Mouse (Mus musculus) myocyte (in vitro differentiated cells): ENCODE data around the gene Lpo. TPM values are rescaled to one million over a fixed set of nuclear protein-coding genes. Genes with fewer than 3 reads are reported as not detected.

ENCODE experiments used
- H3K27me3 ChIP-seq: one replicate; pipeline ENCODE4 v1.6.1; 2011; ENCODE audit not compliant: control insufficient read depth, insufficient read depth, insufficient read length
- H3K36me3 ChIP-seq: one replicate; pipeline ENCODE4 v1.6.1; 2011; ENCODE audit not compliant: control insufficient read depth, insufficient read depth
- H3K4me2 ChIP-seq: one replicate; pipeline ENCODE4 v1.6.1; 2011; ENCODE audit warnings: low read depth, control low read depth
- H3K4me3 ChIP-seq: one replicate; pipeline ENCODE4 v1.5.1; 2011; ENCODE audit warnings: mild to moderate bottlenecking, control low read depth, moderate library complexity
- H3K79me2 ChIP-seq: one replicate; pipeline ENCODE4 v1.6.1; 2011; ENCODE audit not compliant: control insufficient read depth, insufficient read depth
- H3ac ChIP-seq: one replicate; pipeline ENCODE4 v1.6.1; 2011; ENCODE audit not compliant: control insufficient read depth, insufficient read length
- CEBPB ChIP-seq: IDR thresholded peaks from 2 replicates; pipeline ENCODE4 v1.6.1; 2011; ENCODE audit warnings: mild to moderate bottlenecking, moderate library complexity; ENCODE audit not compliant: poor library complexity, insufficient read depth, severe bottlenecking
- E2F4 ChIP-seq: IDR thresholded peaks from one replicate; pipeline ENCODE4 v1.6.1; 2011; ENCODE audit warnings: mild to moderate bottlenecking, control low read depth, moderate library complexity; ENCODE audit not compliant: insufficient read depth
- MAX ChIP-seq: IDR thresholded peaks from one replicate; pipeline ENCODE4 v1.6.1; 2011; ENCODE audit warnings: low read depth, mild to moderate bottlenecking, control low read depth
- MYOD1 ChIP-seq, 3 experiments: IDR thresholded peaks; one replicate each; pipeline ENCODE4 v1.6.1; 2011; ENCODE audit warnings: control low read depth in 2 of 3, low read depth in 2 of 3, mild to moderate bottlenecking in 2 of 3, moderate library complexity in 1 of 3; ENCODE audit not compliant: insufficient read length in 2 of 3, control insufficient read depth in 1 of 3
- MYOG ChIP-seq, 3 experiments: IDR thresholded peaks; one replicate each; pipeline ENCODE4 v1.6.1; 2011; ENCODE audit warnings: control low read depth in 2 of 3, low read depth in 2 of 3, mild to moderate bottlenecking in 2 of 3; ENCODE audit not compliant: insufficient read length in 2 of 3, control insufficient read depth in 1 of 3, insufficient read depth in 1 of 3
- POLR2A ChIP-seq: IDR thresholded peaks from one replicate; pipeline ENCODE4 v1.6.1; 2011; ENCODE audit warnings: low read depth, mild to moderate bottlenecking, control low read depth, moderate library complexity; ENCODE audit not compliant: insufficient read length
- POLR2AphosphoS2 ChIP-seq: IDR thresholded peaks from one replicate; pipeline ENCODE4 v1.6.1; 2011; ENCODE audit warnings: low read depth, control low read depth; ENCODE audit not compliant: insufficient read length
- REST ChIP-seq: IDR thresholded peaks from one replicate; pipeline ENCODE4 v1.6.1; 2011; ENCODE audit warnings: mild to moderate bottlenecking, control low read depth, moderate library complexity; ENCODE audit not compliant: insufficient read depth, insufficient read length
- SRF ChIP-seq: IDR thresholded peaks from one replicate; pipeline ENCODE4 v1.6.1; 2011; ENCODE audit warnings: low read depth; ENCODE audit not compliant: control insufficient read depth, insufficient read length
- TCF12 ChIP-seq: IDR thresholded peaks from one replicate; pipeline ENCODE4 v1.6.1; 2011; ENCODE audit warnings: mild to moderate bottlenecking, control low read depth; ENCODE audit not compliant: poor library complexity, insufficient read depth, severe bottlenecking
- TCF3 ChIP-seq: IDR thresholded peaks from one replicate; pipeline ENCODE4 v1.6.1; 2011; ENCODE audit warnings: low read depth, control low read depth; ENCODE audit not compliant: insufficient read length
- USF1 ChIP-seq: IDR thresholded peaks from one replicate; pipeline ENCODE4 v1.6.1; 2011; ENCODE audit warnings: low read depth, mild to moderate bottlenecking, control low read depth, moderate library complexity
- polyA plus RNA-seq: library from polyadenylated mRNA; unstranded; fragments of >200 nt; fragmentation: generic; extraction: Trizol; gene quantifications from one replicate; pipeline ENCODE4 v1.2.1, GENCODE M21; 2012; ENCODE audit warnings: missing spikeins

Lpo gene
- polyA plus RNA-seq, 1 experiment, result not detected

- H3K4me2 ChIP-seq, result no peak overlapping the region
- H3K27me3 ChIP-seq, result peaks cover 45% of the 10 kb centered on the region
- no peak for TF ChIP-seq SRF
- TF ChIP-seq TCF12, result no peak
- no peak for TF ChIP-seq MYOG (IDR thresholded peaks at IDR 0.05; ENCODE audit: control insufficient read depth in 1 of 3, insufficient read depth in 1 of 3, insufficient read length in 2 of 3, low read depth in 2 of 3)
- no peak for TF ChIP-seq TCF3
- TF ChIP-seq MYOD1 (IDR thresholded peaks at IDR 0.05; ENCODE audit: control insufficient read depth in 1 of 3, insufficient read length in 2 of 3, low read depth in 2 of 3), result no peak
- TF ChIP-seq POLR2A, result no peak
- TF ChIP-seq E2F4, result no peak
- no peak for TF ChIP-seq REST
- no peak overlapping the region for H3K4me3 ChIP-seq
- H3K36me3 ChIP-seq, result no peaks in the 10 kb centered on the region
- H3K79me2 ChIP-seq, result no peaks in the 10 kb centered on the region
- no peak overlapping the region for H3ac ChIP-seq
Observed at GRCm38 (mm10) chr11:87821502-87821901, 6.6 kb downstream of the Lpo start.

GRCm38 (mm10) chr11:87817443-87817773 lies 10.7 kb downstream of the Lpo start:
- H3K79me2 ChIP-seq, result no peaks in the 10 kb centered on the region
- no peaks in the 10 kb centered on the region for H3K36me3 ChIP-seq
- H3K4me3 ChIP-seq, result no peak overlapping the region
- peak overlapping the region; percentile 57 for H3K4me2 ChIP-seq
- TF ChIP-seq MAX, result no peak
- TF ChIP-seq MYOG (IDR thresholded peaks at IDR 0.05; ENCODE audit: control insufficient read depth in 1 of 3, insufficient read depth in 1 of 3, insufficient read length in 2 of 3, low read depth in 2 of 3), result no peak
- no peak for TF ChIP-seq TCF3
- peaks cover 41% of the 10 kb centered on the region for H3K27me3 ChIP-seq
- no peak overlapping the region for H3ac ChIP-seq

- no peaks in the 10 kb centered on the region for H3K79me2 ChIP-seq
- no peak overlapping the region for H3ac ChIP-seq
- H3K36me3 ChIP-seq, result no peaks in the 10 kb centered on the region
- peaks cover 39% of the 10 kb centered on the region for H3K27me3 ChIP-seq
- no peak overlapping the region for H3K4me3 ChIP-seq
- peak overlapping the region; percentile 57 for H3K4me2 ChIP-seq
- TF ChIP-seq TCF12, result no peak
- no peak for TF ChIP-seq SRF
- no peak for TF ChIP-seq REST
- no peak for TF ChIP-seq POLR2AphosphoS2
- TF ChIP-seq MAX, result no peak
- no peak for TF ChIP-seq E2F4
- TF ChIP-seq CEBPB, result no peak
- no peak for TF ChIP-seq TCF3
- TF ChIP-seq POLR2A, result no peak
- TF ChIP-seq MYOD1 (IDR thresholded peaks at IDR 0.05; ENCODE audit: control insufficient read depth in 1 of 3, insufficient read length in 2 of 3, low read depth in 2 of 3), result no peak
- no peak for TF ChIP-seq USF1
- TF ChIP-seq MYOG (IDR thresholded peaks at IDR 0.05; ENCODE audit: control insufficient read depth in 1 of 3, insufficient read depth in 1 of 3, insufficient read length in 2 of 3, low read depth in 2 of 3), result no peak
Observed at GRCm38 (mm10) chr11:87816707-87817442, 11.2 kb downstream of the Lpo start.

- Histone ChIP-seq H3ac (no peak overlapping the region), H3K36me3 (no peaks in the 10 kb centered on the region), H3K27me3 (peaks cover 46% of the 10 kb centered on the region), H3K4me2 (no peak overlapping the region), H3K4me3 (no peak overlapping the region), H3K79me2 (no peaks in the 10 kb centered on the region)
- TF ChIP-seq E2F4 (no peak), SRF (no peak), POLR2AphosphoS2 (no peak), CEBPB (no peak), MYOD1 (IDR thresholded peaks at IDR 0.05; ENCODE audit: control insufficient read depth in 1 of 3, insufficient read length in 2 of 3, low read depth in 2 of 3) (no peak), MYOG (IDR thresholded peaks at IDR 0.05; ENCODE audit: control insufficient read depth in 1 of 3, insufficient read depth in 1 of 3, insufficient read length in 2 of 3, low read depth in 2 of 3) (no peak), USF1 (no peak), TCF3 (no peak)
Observed at GRCm38 (mm10) chr11:87814831-87815230, 13.3 kb downstream of the Lpo start.

GRCm38 (mm10) chr11:87811396-87811795 lies 16.7 kb downstream of the Lpo start:
- Histone ChIP-seq H3K4me2 (no peak overlapping the region), H3K27me3 (peaks cover 54% of the 10 kb centered on the region), H3ac (no peak overlapping the region), H3K36me3 (no peaks in the 10 kb centered on the region), H3K79me2 (no peaks in the 10 kb centered on the region), H3K4me3 (no peak overlapping the region)
- TF ChIP-seq MAX, result no peak
- no peak for TF ChIP-seq E2F4
- no peak for TF ChIP-seq TCF12
- TF ChIP-seq MYOD1 (IDR thresholded peaks at IDR 0.05; ENCODE audit: control insufficient read depth in 1 of 3, insufficient read length in 2 of 3, low read depth in 2 of 3), result no peak
- no peak for TF ChIP-seq TCF3
- TF ChIP-seq POLR2A, result no peak

GRCm38 (mm10) chr11:87808236-87808635 lies 19.9 kb downstream of the Lpo start:
- TF ChIP-seq TCF3, result no peak
- Histone ChIP-seq H3K27me3 (peaks cover 54% of the 10 kb centered on the region), H3ac (no peak overlapping the region), H3K79me2 (no peaks in the 10 kb centered on the region), H3K4me3 (no peak overlapping the region), H3K36me3 (no peaks in the 10 kb centered on the region), H3K4me2 (no peak overlapping the region)
